Mouse (Mus musculus) midbrain, embryonic 13.5 days (tissue): ENCODE results near the gene Myo5a. TPM values are rescaled to one million over a fixed set of nuclear protein-coding genes. Genes with fewer than 3 reads are reported as not detected.

Experiments used
- ATAC-seq: fragments of 200-750 bp; cut with Nextera tagmentation; 2 replicates; pipeline ENCODE4 v1.8.0; 2017; ENCODE audit warnings: mild to moderate bottlenecking, moderate TSS enrichment, moderate library complexity
- H3K27ac ChIP-seq: fragments of 300-500 bp; sonication (generic); 2 replicates; pipeline ENCODE4 v1.5.1; 2015; ENCODE audit warnings: inconsistent platforms, mild to moderate bottlenecking, moderate library complexity
- H3K27me3 ChIP-seq: fragments of 300-500 bp; sonication (generic); 2 replicates; pipeline ENCODE4 v1.6.1; 2015; ENCODE audit warnings: mild to moderate bottlenecking, inconsistent platforms
- H3K36me3 ChIP-seq: fragments of 300-500 bp; sonication (generic); 2 replicates; pipeline ENCODE4 v1.6.1; 2015; ENCODE audit warnings: mild to moderate bottlenecking, inconsistent platforms
- H3K4me1 ChIP-seq: fragments of 300-500 bp; sonication (generic); replicated peaks from 2 replicates; pipeline ENCODE4 v1.6.1; 2015; ENCODE audit warnings: inconsistent platforms
- H3K4me2 ChIP-seq: fragments of 300-500 bp; sonication (generic); replicated peaks from 2 replicates; pipeline ENCODE4 v1.6.1; 2015; ENCODE audit warnings: moderate library complexity, mild to moderate bottlenecking, inconsistent platforms
- H3K4me3 ChIP-seq: fragments of 300-500 bp; sonication (generic); replicated peaks from 2 replicates; pipeline ENCODE4 v1.5.1; 2015; ENCODE audit warnings: mild to moderate bottlenecking, inconsistent platforms
- H3K9ac ChIP-seq: fragments of 300-500 bp; sonication (generic); replicated peaks from 2 replicates; pipeline ENCODE4 v1.6.1; 2015; ENCODE audit warnings: mild to moderate bottlenecking, inconsistent platforms
- H3K9me3 ChIP-seq: fragments of 300-500 bp; sonication (generic); 2 replicates; pipeline ENCODE4 v1.6.1; 2016; ENCODE audit warnings: mild to moderate bottlenecking, inconsistent platforms
- WGBS: fragments of 180-500 bp; shearing (Covaris S2); methylation state at CpG from one replicate; pipeline ENCODE4 v1.1.7; 2015; 5-methylcytosine and 5-hydroxymethylcytosine counted together
- polyA plus RNA-seq: library from polyadenylated mRNA; unstranded; fragments of >200 nt; fragmentation: Nextera tagmentation; extraction: Ambion mirVana; gene quantifications from 2 replicates; pipeline ENCODE4 v1.2.1, GENCODE M21; 2015

Gene Myo5a
- polyA plus RNA-seq, 1 experiment from 2014 or later, result 27.8 TPM

- ATAC-seq, result no peak
- WGBS, result 60% methylated on average over 5 of the region's 5 CpGs
These were observed 14.5 kb downstream of the Myo5a start for GRCm38 (mm10) chr9:75085242-75085824.

GRCm38 (mm10) chr9:75087823-75088222 is 17.0 kb downstream of the Myo5a start:
- Histone ChIP-seq H3K27me3 (no peaks in the 10 kb centered on the region), H3K36me3 (no peaks in the 10 kb centered on the region), H3K4me3 (no peak overlapping the region), H3K27ac (no peak overlapping the region), H3K4me1 (peaks cover 8% of the 10 kb centered on the region; the same call in 1 of the 2 replicates), H3K9ac (no peak overlapping the region), H3K4me2 (no peak overlapping the region), H3K9me3 (no peaks in the 10 kb centered on the region)
- 67% methylated on average over 2 of the region's 2 CpGs for WGBS
- no peak for ATAC-seq

More at GRCm38 (mm10) chr9:75085242-75085824, 14.5 kb downstream of the Myo5a start:
- Histone ChIP-seq H3K4me3 (no peak overlapping the region), H3K9me3 (no peaks in the 10 kb centered on the region), H3K9ac (no peak overlapping the region), H3K27ac (no peak overlapping the region), H3K4me2 (no peak overlapping the region), H3K36me3 (no peaks in the 10 kb centered on the region), H3K27me3 (no peaks in the 10 kb centered on the region), H3K4me1 (peaks cover 8% of the 10 kb centered on the region; the same call in 1 of the 2 replicates)

- no peaks in the 10 kb centered on the region for H3K9me3 ChIP-seq
- no peak for ATAC-seq
- H3K4me1 ChIP-seq, result peaks cover 8% of the 10 kb centered on the region; the same call in 1 of the 2 replicates
- no peaks in the 10 kb centered on the region for H3K27me3 ChIP-seq
- no peak overlapping the region for H3K9ac ChIP-seq
- H3K4me3 ChIP-seq, result no peak overlapping the region
- 90% methylated on average over 3 of the region's 3 CpGs for WGBS
- no peaks in the 10 kb centered on the region for H3K36me3 ChIP-seq
- no peak overlapping the region for H3K4me2 ChIP-seq
- no peak overlapping the region for H3K27ac ChIP-seq
These were observed 18.5 kb downstream of the Myo5a start for GRCm38 (mm10) chr9:75089285-75089684.

- Histone ChIP-seq H3K4me2 (no peak overlapping the region), H3K36me3 (no peaks in the 10 kb centered on the region), H3K4me3 (no peak overlapping the region), H3K27me3 (no peaks in the 10 kb centered on the region), H3K9me3 (no peaks in the 10 kb centered on the region), H3K27ac (no peak overlapping the region), H3K9ac (no peak overlapping the region), H3K4me1 (no peaks in the 10 kb centered on the region)
- WGBS, result 78% methylated on average over 1 of the region's 1 CpGs
- ATAC-seq, result no peak
These were observed 21.3 kb downstream of the Myo5a start for GRCm38 (mm10) chr9:75092134-75092533.

GRCm38 (mm10) chr9:75094762-75095161 is 23.9 kb downstream of the Myo5a start:
- Histone ChIP-seq H3K4me1 (no peaks in the 10 kb centered on the region), H3K36me3 (no peaks in the 10 kb centered on the region), H3K9ac (no peak overlapping the region), H3K9me3 (no peaks in the 10 kb centered on the region), H3K27ac (no peak overlapping the region), H3K27me3 (no peaks in the 10 kb centered on the region), H3K4me2 (no peak overlapping the region), H3K4me3 (no peak overlapping the region)
- ATAC-seq, result no peak
- 87% methylated on average over 3 of the region's 3 CpGs for WGBS

GRCm38 (mm10) chr9:75098937-75099336 is 28.1 kb downstream of the Myo5a start:
- ATAC-seq, result no peak
- no peak overlapping the region for H3K4me2 ChIP-seq
- H3K9me3 ChIP-seq, result no peaks in the 10 kb centered on the region
- H3K36me3 ChIP-seq, result no peaks in the 10 kb centered on the region
- peaks cover 6% of the 10 kb centered on the region for H3K4me1 ChIP-seq
- no peak overlapping the region for H3K4me3 ChIP-seq
- 96% methylated on average over 9 of the region's 9 CpGs for WGBS
- no peaks in the 10 kb centered on the region for H3K27me3 ChIP-seq
- no peak overlapping the region for H3K27ac ChIP-seq
- no peak overlapping the region for H3K9ac ChIP-seq

GRCm38 (mm10) chr9:75100157-75100781 is 29.5 kb downstream of the Myo5a start:
- no peak overlapping the region for H3K4me3 ChIP-seq
- no peak overlapping the region for H3K9ac ChIP-seq
- no peaks in the 10 kb centered on the region for H3K27me3 ChIP-seq
- no peak overlapping the region for H3K27ac ChIP-seq
- H3K4me2 ChIP-seq, result no peak overlapping the region
- peaks cover 17% of the 10 kb centered on the region for H3K4me1 ChIP-seq
- H3K36me3 ChIP-seq, result no peaks in the 10 kb centered on the region
- ATAC-seq, result no peak
- no peaks in the 10 kb centered on the region for H3K9me3 ChIP-seq
- WGBS, result 91% methylated on average over 8 of the region's 8 CpGs

- Histone ChIP-seq H3K27ac (no peak overlapping the region), H3K36me3 (no peaks in the 10 kb centered on the region), H3K4me3 (no peak overlapping the region), H3K9ac (no peak overlapping the region), H3K4me2 (no peak overlapping the region), H3K27me3 (no peaks in the 10 kb centered on the region), H3K4me1 (peaks cover 17% of the 10 kb centered on the region), H3K9me3 (no peaks in the 10 kb centered on the region)
- no peak for ATAC-seq
These were observed 31.3 kb downstream of the Myo5a start for GRCm38 (mm10) chr9:75102131-75102530.

- no peaks in the 10 kb centered on the region for H3K27me3 ChIP-seq
- H3K4me1 ChIP-seq, result no peaks in the 10 kb centered on the region
- H3K27ac ChIP-seq, result no peak overlapping the region
- WGBS, result 85% methylated on average over 2 of the region's 2 CpGs
- no peaks in the 10 kb centered on the region for H3K9me3 ChIP-seq
- no peak overlapping the region for H3K4me3 ChIP-seq
- ATAC-seq, result no peak
- H3K4me2 ChIP-seq, result no peak overlapping the region
- H3K9ac ChIP-seq, result no peak overlapping the region
- H3K36me3 ChIP-seq, result peaks cover 17% of the 10 kb centered on the region
These were observed 45.9 kb downstream of the Myo5a start for GRCm38 (mm10) chr9:75116571-75117177.

- 91% methylated on average over 3 of the region's 3 CpGs for WGBS
- Histone ChIP-seq H3K27me3 (no peaks in the 10 kb centered on the region), H3K4me2 (no peak overlapping the region), H3K4me3 (no peak overlapping the region), H3K9me3 (no peaks in the 10 kb centered on the region), H3K27ac (no peak overlapping the region), H3K36me3 (peaks cover 20% of the 10 kb centered on the region), H3K9ac (no peak overlapping the region), H3K4me1 (no peaks in the 10 kb centered on the region)
- ATAC-seq, result no peak
These were observed 50.3 kb downstream of the Myo5a start for GRCm38 (mm10) chr9:75121126-75121525.

- H3K27me3 ChIP-seq, result no peaks in the 10 kb centered on the region
- no peaks in the 10 kb centered on the region for H3K9me3 ChIP-seq
- no peak for ATAC-seq
- H3K4me3 ChIP-seq, result no peak overlapping the region
- H3K27ac ChIP-seq, result no peak overlapping the region
- 58% methylated on average over 6 of the region's 6 CpGs for WGBS
- H3K4me2 ChIP-seq, result no peak overlapping the region
- H3K4me1 ChIP-seq, result no peaks in the 10 kb centered on the region
- no peak overlapping the region for H3K9ac ChIP-seq
- peaks cover 26% of the 10 kb centered on the region for H3K36me3 ChIP-seq
These were observed 53.4 kb downstream of the Myo5a start for GRCm38 (mm10) chr9:75124201-75124721.

- ATAC-seq, result no peak
- H3K4me2 ChIP-seq, result no peak overlapping the region
- peaks cover 36% of the 10 kb centered on the region for H3K36me3 ChIP-seq
- no peaks in the 10 kb centered on the region for H3K27me3 ChIP-seq
- no peaks in the 10 kb centered on the region for H3K9me3 ChIP-seq
- H3K4me3 ChIP-seq, result no peak overlapping the region
- no peak overlapping the region for H3K9ac ChIP-seq
- no peak overlapping the region for H3K27ac ChIP-seq
- no peaks in the 10 kb centered on the region for H3K4me1 ChIP-seq
- 86% methylated on average over 2 of the region's 2 CpGs for WGBS
These were observed 59.7 kb downstream of the Myo5a start for GRCm38 (mm10) chr9:75130553-75130952.
